23 mouse cellular contexts compared by ENCODE assay signal in the genomic region with DNA sequence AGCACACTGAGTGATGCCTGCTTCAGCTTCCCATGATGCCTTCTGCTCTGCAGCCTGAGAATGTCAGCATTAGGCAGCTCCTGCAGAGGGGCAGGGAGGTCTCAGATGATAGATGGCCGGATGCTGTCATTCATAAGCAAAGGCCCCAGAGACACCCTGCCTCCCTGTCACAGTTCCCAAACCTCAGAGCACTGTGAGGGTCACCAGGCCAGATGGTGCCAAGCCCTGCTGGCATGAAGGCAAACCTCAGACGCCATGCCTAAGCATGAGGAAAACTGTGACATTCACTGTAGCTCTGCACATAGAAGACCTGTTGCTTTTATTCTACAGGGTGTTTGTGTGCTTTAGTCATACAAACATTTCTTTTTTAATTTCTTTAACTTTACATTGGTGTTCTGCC. TPM values are rescaled to one million over a fixed set of nuclear protein-coding genes. Genes with fewer than 3 reads are reported as not detected.
DNase-seq lines count a peak whose midpoint lies in the region; ATAC-seq and TF ChIP-seq lines count a peak whose summit lies in the region.
"Had no signal": no experiment of that assay in that cellular context is flagged by ENCODE, and none has a peak within 500 bp of the region (broad histone marks: within the 10 kb centered on the region; RNA-seq: fewer than 3 reads in every experiment).

No protein-coding gene starts in this region.

- ATAC-seq in hindbrain, embryonic 13.5 days (ENCODE audit: low FRiP score) = no peak
- no peak for ATAC-seq in hindbrain, embryonic 12.5 days (ENCODE audit: low FRiP score)
- ATAC-seq in hematopoietic stem cell, adult 5-6 weeks (replicated peaks in 1 of 2; ENCODE audit: insufficient read depth in 1 of 2, low FRiP score in 2 of 2, low TSS enrichment in 1 of 2, low read depth in 1 of 2, poor library complexity in 2 of 2, severe bottlenecking in 2 of 2) = peak; percentile 44 to 68; a peak in 3 of 4 replicates
- ATAC-seq: hindbrain, postnatal 0 days had no signal

- peak; percentile 38 for DNase-seq in left cerebral cortex, postnatal 4 days
- DNase-seq in left cerebral cortex, postnatal 36 days (ENCODE audit: low spot score in 2 of 2) = no peak
- DNase-seq in layer of hippocampus, postnatal 10 days (ENCODE audit: low spot score in 2 of 2) = no peak
- DNase-seq: adrenal gland, adult 2 months; gastrocnemius, postnatal 36 days; heart, adult 2 months; heart, postnatal 14 days; kidney, adult 9 months; liver, embryonic 13.5 days; lung, embryonic 14.5 days; midbrain, embryonic 14.5 days; right cerebral cortex, postnatal 14 days; thymus, adult 18-20 months; thymus, postnatal 36 days had no signal

- no peak overlapping the region for H3ac ChIP-seq in myocyte (ENCODE audit: control insufficient read depth, insufficient read length)

- peak overlapping the region; percentile 40; the same call in 1 of the 2 replicates for H3K27ac ChIP-seq in hindbrain, embryonic 13.5 days
- H3K27ac ChIP-seq in hindbrain, embryonic 12.5 days = no peak overlapping the region
- H3K27ac ChIP-seq: heart, adult 2 months; hindbrain, postnatal 0 days; limb, embryonic 13.5 days; liver, embryonic 13.5 days; neural tube, embryonic 12.5 days had no signal

- peaks cover 23% of the 10 kb centered on the region for H3K36me3 ChIP-seq in hindbrain, embryonic 13.5 days
- peaks cover 14% of the 10 kb centered on the region; the same call in 1 of the 2 replicates for H3K36me3 ChIP-seq in hindbrain, embryonic 12.5 days
- H3K36me3 ChIP-seq in myocyte (ENCODE audit: control insufficient read depth, insufficient read depth) = peaks cover 29% of the 10 kb centered on the region
- H3K36me3 ChIP-seq: liver, embryonic 13.5 days had no signal

- H3K4me1 ChIP-seq in hindbrain, embryonic 13.5 days (replicated peaks) = peaks cover 56% of the 10 kb centered on the region
- peaks cover 43% of the 10 kb centered on the region for H3K4me1 ChIP-seq in hindbrain, embryonic 12.5 days

- intact Hi-C loops in left cerebral cortex, postnatal 4 days (cut with DNase I) = no loop called here
- intact Hi-C loops in left cerebral cortex, postnatal 36 days (cut with DNase I) = no loop called here

- no peaks in the 10 kb centered on the region for H3K27me3 ChIP-seq in hindbrain, embryonic 13.5 days
- no peaks in the 10 kb centered on the region for H3K27me3 ChIP-seq in hindbrain, embryonic 12.5 days
- H3K27me3 ChIP-seq in myocyte (ENCODE audit: control insufficient read depth, insufficient read depth, insufficient read length) = no peaks in the 10 kb centered on the region
- H3K27me3 ChIP-seq: heart, embryonic 13.5 days; limb, embryonic 13.5 days; liver, embryonic 13.5 days; neural tube, embryonic 12.5 days had no signal

- H3K79me2 ChIP-seq in myocyte (ENCODE audit: control insufficient read depth, insufficient read depth) = no peaks in the 10 kb centered on the region

- H3K9me3 ChIP-seq in hindbrain, embryonic 13.5 days = no peaks in the 10 kb centered on the region
- H3K9me3 ChIP-seq in hindbrain, embryonic 12.5 days (replicated peaks) = no peaks in the 10 kb centered on the region
- H3K9me3 ChIP-seq: forebrain, embryonic 10.5 days; heart, embryonic 13.5 days; limb, embryonic 13.5 days; liver, embryonic 13.5 days; neural tube, embryonic 12.5 days had no signal

- H3K4me2 ChIP-seq in hindbrain, embryonic 13.5 days = no peak overlapping the region
- H3K4me2 ChIP-seq in hindbrain, embryonic 12.5 days (replicated peaks) = no peak overlapping the region
- H3K4me2 ChIP-seq in myocyte (ENCODE audit: low read depth) = no peak overlapping the region
- H3K4me2 ChIP-seq: heart, embryonic 13.5 days; limb, embryonic 13.5 days; liver, embryonic 13.5 days; lung, embryonic 14.5 days; neural tube, embryonic 12.5 days had no signal

- H3K9ac ChIP-seq in hindbrain, embryonic 13.5 days = no peak overlapping the region
- H3K9ac ChIP-seq in hindbrain, embryonic 12.5 days = no peak overlapping the region
- H3K9ac ChIP-seq: heart, embryonic 13.5 days; limb, embryonic 13.5 days; liver, embryonic 13.5 days; lung, embryonic 14.5 days; neural tube, embryonic 12.5 days had no signal

- peak; percentile 25 for TF ChIP-seq POLR2A in myocyte (IDR thresholded peaks at IDR 0.05; ENCODE audit: insufficient read length, low read depth)

- no peak overlapping the region for H3K4me3 ChIP-seq in hindbrain, embryonic 13.5 days
- no peak overlapping the region for H3K4me3 ChIP-seq in hindbrain, embryonic 12.5 days
- H3K4me3 ChIP-seq in myocyte = no peak overlapping the region
- H3K4me3 ChIP-seq: forebrain, embryonic 10.5 days; heart, adult 2 months; heart, embryonic 13.5 days; limb, embryonic 13.5 days; liver, embryonic 13.5 days; neural tube, embryonic 12.5 days had no signal

- 39% methylated on average over 2 of the region's 2 CpGs for WGBS in hindbrain, embryonic 13.5 days
- 53% methylated on average over 2 of the region's 2 CpGs for WGBS in hindbrain, embryonic 12.5 days

TF ChIP-seq in myocyte, 11 proteins besides CTCF, POLR2A, EP300 and RAD21:
- TF ChIP-seq USF1 (IDR thresholded peaks at IDR 0.05; ENCODE audit: low read depth) (no peak), POLR2AphosphoS2 (IDR thresholded peaks at IDR 0.05; ENCODE audit: insufficient read length, low read depth) (peak; percentile 22)

RNA-seq across cellular contexts. Expression of a gene that starts 50.4 kb away (rescaled TPM):
- polyA plus RNA-seq in hindbrain, embryonic 13.5 days (2015; fragmentation: Nextera tagmentation; extraction: Ambion mirVana) = 8.6 TPM in 2 replicates
- 5.8 and 7.0 TPM in 2 replicates for polyA plus RNA-seq in hindbrain, embryonic 12.5 days (2016; fragmentation: Nextera tagmentation; extraction: Ambion mirVana)
- 1 to 10 TPM in 1 of 2 experiments, under 1 TPM in 1; 0.52 to 1.5 TPM for total RNA-seq in left cerebral cortex, postnatal 4 days (2021)
- 1 to 10 TPM in 1 of 2 experiments, under 1 TPM in 1; 0.77 to 1.4 TPM for total RNA-seq in left cerebral cortex, postnatal 36 days (2021)
- 4.1 and 5.8 TPM in 2 replicates for total RNA-seq in hematopoietic stem cell, adult 5-6 weeks (2017)
- polyA plus RNA-seq in myocyte (2012; fragmentation: generic; extraction: Trizol) = 4.2 TPM
- 1 to 10 TPM; 1.9 to 2.0 TPM for total RNA-seq in layer of hippocampus, postnatal 10 days (2021)

Comparison
In these comparisons a context has a peak if more than half of its experiments do, and no peak if none do; other contexts are left out.
1. ATAC-seq: peak in hematopoietic stem cell, adult 5-6 weeks (2 of 2); none in hindbrain, embryonic 13.5 days (single experiment) and hindbrain, embryonic 12.5 days (single experiment).